ENCODE assay signal across 9 mouse cellular contexts in genomic region chr11:120659509-120660300, GRCm38 (mm10). TPM values are rescaled to one million over a fixed set of nuclear protein-coding genes. Genes with fewer than 3 reads are reported as not detected.
DNase-seq lines count a peak whose midpoint lies in the region; ATAC-seq lines count a peak whose summit lies in the region.
"Had no signal": no experiment of that assay in that cellular context is flagged by ENCODE, and none has a peak within 500 bp of the region (broad histone marks: within the 10 kb centered on the region; RNA-seq: fewer than 3 reads in every experiment).

No protein-coding gene starts in this region.

- H3K27me3 ChIP-seq in intestine, embryonic 14.5 days (replicated peaks; ENCODE audit: control insufficient read depth, insufficient read depth, low read length): peaks cover 63% of the 10 kb centered on the region

- no peak overlapping the region for H3K9ac ChIP-seq in intestine, embryonic 14.5 days (ENCODE audit: low read length)

- H3K9me3 ChIP-seq in intestine, embryonic 14.5 days (ENCODE audit: control insufficient read depth, low read length): no peaks in the 10 kb centered on the region

- peak overlapping the region; percentile 21 for H3K4me3 ChIP-seq in intestine, embryonic 14.5 days (ENCODE audit: low read depth, low read length)

- peak overlapping the region; percentile 70 for H3K4me2 ChIP-seq in intestine, embryonic 14.5 days (ENCODE audit: low read length)

- no peaks in the 10 kb centered on the region for H3K36me3 ChIP-seq in intestine, embryonic 14.5 days (ENCODE audit: control insufficient read depth, insufficient read depth, low read length)

- DNase-seq in embryo, embryonic 10.5 days (ENCODE audit: low spot score): peak; percentile 22
- no peak for DNase-seq in embryo, embryonic 10 days (ENCODE audit: low spot score)
- peak; percentile 39 for DNase-seq in adrenal gland, postnatal 25 days
- DNase-seq in intestine, embryonic 14.5 days (ENCODE audit: low spot score): peak; percentile 59
- peak; percentile 22 to 46 for DNase-seq in lung, postnatal 4 days
- DNase-seq in cerebellum, adult 9-11 months: no peak
- no peak for DNase-seq in urinary bladder, postnatal 14 days (ENCODE audit: low spot score)
- no peak for DNase-seq in layer of hippocampus, postnatal 36 days

- H3K4me1 ChIP-seq in intestine, embryonic 14.5 days (replicated peaks; ENCODE audit: control insufficient read depth, insufficient read depth, low read length): peaks cover 9% of the 10 kb centered on the region

- no peak for ATAC-seq in intestine, embryonic 14.5 days (replicated peaks; ENCODE audit: low FRiP score, low TSS enrichment, low read depth)

- H3K27ac ChIP-seq in intestine, embryonic 14.5 days (ENCODE audit: low read depth): no peak overlapping the region

- 2% methylated on average over 49 of the region's 50 CpGs for WGBS in intestine, embryonic 14.5 days

RNA-seq across cellular contexts. Expression of gene Notum, which starts 1.3 kb away (rescaled TPM):
- total RNA-seq in adrenal gland, postnatal 25 days (2021): 9.4 and 12.1 TPM in 2 replicates
- 1.1 and 1.3 TPM in 2 replicates for polyA plus RNA-seq in intestine, embryonic 14.5 days (2014; fragmentation: Nextera tagmentation; extraction: Ambion mirVana)
- 1 to 10 TPM; 3.6 to 3.7 TPM for total RNA-seq in layer of hippocampus, postnatal 36 days (2021)

RNA-seq across cellular contexts. Expression of gene Myadml2, which starts 11.7 kb away (rescaled TPM):
- not detected in 2 replicates for total RNA-seq in adrenal gland, postnatal 25 days (2021)
- polyA plus RNA-seq in intestine, embryonic 14.5 days (2014; fragmentation: Nextera tagmentation; extraction: Ambion mirVana): 0.32 TPM in 1 of 2 replicates, not detected in the other
- 1 to 10 TPM; 4.2 to 4.4 TPM for total RNA-seq in layer of hippocampus, postnatal 36 days (2021)
- polyA plus RNA-seq: C2C12 had no signal

RNA-seq across cellular contexts. Expression of gene Aspscr1, which starts 13.1 kb away (rescaled TPM):
- total RNA-seq in adrenal gland, postnatal 25 days (2021): 83.4 and 112 TPM in 2 replicates
- polyA plus RNA-seq in intestine, embryonic 14.5 days (2014; fragmentation: Nextera tagmentation; extraction: Ambion mirVana): 93.2 and 104 TPM in 2 replicates
- 10 to 100 TPM; 45.6 to 47.6 TPM for total RNA-seq in layer of hippocampus, postnatal 36 days (2021)

RNA-seq across cellular contexts. Expression of gene Pycr1, which starts 16.1 kb away (rescaled TPM):
- total RNA-seq in adrenal gland, postnatal 25 days (2021): 1.3 TPM in 2 replicates
- polyA plus RNA-seq in intestine, embryonic 14.5 days (2014; fragmentation: Nextera tagmentation; extraction: Ambion mirVana): 22.4 and 23.2 TPM in 2 replicates
- total RNA-seq in layer of hippocampus, postnatal 36 days (2021): 1 to 10 TPM; 1.8 to 2.1 TPM

RNA-seq across cellular contexts. Expression of gene Mafg, which starts 26.3 kb away (rescaled TPM):
- 69.7 and 76.5 TPM in 2 replicates for total RNA-seq in adrenal gland, postnatal 25 days (2021)
- 20.1 and 25.0 TPM in 2 replicates for polyA plus RNA-seq in intestine, embryonic 14.5 days (2014; fragmentation: Nextera tagmentation; extraction: Ambion mirVana)
- 10 to 100 TPM; 77.3 to 86.3 TPM for total RNA-seq in layer of hippocampus, postnatal 36 days (2021)

Comparison
In these comparisons a context has a peak if more than half of its experiments do, and no peak if none do; other contexts are left out.
1. DNase-seq: peak in embryo, embryonic 10.5 days (single experiment), adrenal gland, postnatal 25 days (single experiment), intestine, embryonic 14.5 days (single experiment) and lung, postnatal 4 days (2 of 2); none in embryo, embryonic 10 days (single experiment), cerebellum, adult 9-11 months (single experiment), urinary bladder, postnatal 14 days (single experiment) and layer of hippocampus, postnatal 36 days (0 of 2).